Mouse (Mus musculus): ENCODE data around the gene Bckdha.
A peak's percentile ranks its signal among the peaks of the same experiment; 100 is the strongest.

Bckdha gene

DNA sequence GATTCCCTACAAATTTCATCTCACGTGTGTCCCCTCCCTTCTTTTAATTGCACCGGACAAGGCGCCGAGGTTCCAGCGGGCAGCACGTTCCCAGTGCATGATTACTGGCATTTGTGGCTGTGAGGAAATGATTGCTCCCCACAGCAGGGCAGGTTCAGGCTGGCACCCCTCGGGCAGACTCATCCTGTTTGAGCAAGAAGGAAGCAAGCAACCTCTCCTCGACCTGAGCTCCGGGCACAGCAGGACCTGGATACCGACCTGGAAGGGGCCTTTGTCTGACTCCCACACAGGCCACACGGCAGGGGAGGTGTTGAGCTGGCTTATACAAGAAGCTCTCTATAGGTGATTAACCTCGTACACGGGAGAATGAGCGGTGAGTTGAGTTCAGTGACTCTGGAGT, 13.7 kb downstream of the Bckdha start:
- no peak for ATAC-seq (ENCODE audit: low TSS enrichment)

DNA sequence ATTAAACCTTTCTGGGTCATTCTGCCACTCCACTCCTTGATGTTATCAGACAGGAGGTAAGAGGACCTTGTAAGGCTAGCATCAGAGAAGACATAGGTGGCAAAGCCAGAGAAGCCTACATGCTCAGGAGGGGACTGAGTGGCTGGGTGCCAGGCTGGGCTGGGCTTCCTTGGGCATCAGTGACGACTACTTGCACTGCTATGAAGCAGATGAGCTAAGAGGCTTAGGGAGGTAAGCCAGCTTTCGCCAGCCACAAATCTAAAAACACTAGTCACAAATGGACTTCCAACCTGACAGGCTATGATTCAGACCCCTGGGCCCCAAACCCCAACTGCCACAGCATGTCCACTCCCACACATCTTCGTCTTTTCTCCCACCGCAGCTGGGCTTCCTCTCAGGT, 14.2 kb downstream of the Bckdha start:
- no peak for ATAC-seq (ENCODE audit: low TSS enrichment)

DNA sequence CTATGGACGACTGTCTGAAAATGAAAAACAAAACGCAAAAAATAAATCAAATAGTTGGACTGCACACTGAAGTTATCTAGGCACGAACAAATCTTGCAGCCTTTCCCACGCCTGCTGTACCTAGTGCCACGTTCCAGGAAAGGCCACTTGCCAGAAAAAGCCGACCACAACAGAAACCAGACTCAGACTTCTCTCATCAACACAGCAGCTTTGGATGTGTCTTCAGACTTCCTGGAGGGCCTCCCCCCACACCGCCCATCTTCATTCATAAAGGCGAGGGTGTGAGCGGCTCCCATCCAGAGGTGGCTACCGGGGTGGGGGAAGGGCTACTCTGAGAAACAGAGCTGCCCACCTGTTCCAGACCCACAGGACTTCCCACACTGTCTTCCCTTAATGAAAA, 14.6 kb downstream of the Bckdha start:
- ATAC-seq (ENCODE audit: low TSS enrichment), result no peak

DNA sequence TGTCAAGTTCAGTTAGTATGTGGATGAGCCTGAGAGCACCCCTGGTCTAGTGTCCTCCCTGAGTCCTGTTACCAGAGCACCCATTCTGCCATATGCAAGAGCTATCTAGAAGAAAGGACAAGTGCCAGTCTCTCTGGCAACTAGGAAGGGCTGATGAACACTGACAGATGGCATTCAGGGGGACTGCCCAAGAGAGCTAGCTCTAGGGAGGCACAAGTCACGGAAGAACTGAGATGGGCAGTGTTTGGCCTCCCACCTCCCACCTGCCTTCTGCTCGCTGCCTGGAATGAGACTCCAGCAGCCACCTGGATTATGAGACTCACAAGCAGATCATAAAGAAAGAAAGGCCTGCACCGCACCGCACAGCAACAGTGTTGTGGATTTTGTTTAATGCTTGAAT, 19.0 kb downstream of the Bckdha start:
- ATAC-seq (ENCODE audit: low TSS enrichment), result peak; percentile 69

DNA sequence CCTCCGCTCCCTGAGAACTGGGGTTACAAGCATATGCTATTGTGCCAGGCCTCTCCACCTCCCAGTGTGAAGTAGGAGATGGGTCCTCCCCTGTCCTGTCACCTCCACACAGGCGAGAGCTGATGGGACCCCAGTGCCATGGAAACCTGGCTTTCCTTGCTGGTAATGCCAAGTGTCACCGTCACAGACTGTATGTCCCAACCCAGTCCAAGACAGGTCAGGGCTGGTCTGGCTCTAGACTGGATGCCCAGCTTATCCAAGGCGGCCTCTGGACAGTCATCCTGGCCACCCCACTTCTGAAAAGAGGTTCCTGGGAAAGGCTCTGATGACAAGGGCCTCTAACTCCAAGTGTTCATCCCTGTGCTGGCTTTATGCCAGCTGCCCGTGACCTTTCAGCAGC, 21.7 kb downstream of the Bckdha start:
- ATAC-seq (ENCODE audit: low TSS enrichment), result no peak

DNA sequence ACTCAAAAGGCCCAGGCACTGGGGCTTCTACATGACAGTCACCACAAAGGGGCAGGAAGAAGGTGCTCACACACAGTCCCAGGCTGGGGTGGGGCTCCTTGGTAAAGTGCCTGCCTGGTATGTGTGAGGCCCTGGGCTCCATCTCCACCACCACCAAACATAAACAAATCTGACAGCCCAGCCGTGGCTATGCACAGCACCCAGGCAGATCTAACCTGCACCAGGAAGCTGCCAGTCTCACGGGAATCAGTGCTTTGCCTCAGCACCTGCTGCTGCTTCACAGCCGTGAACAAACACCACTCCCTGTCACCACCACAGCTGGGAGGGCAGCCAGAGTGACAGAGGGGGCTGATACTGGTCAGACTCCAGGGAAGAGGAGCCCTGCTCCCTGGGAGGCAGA, 22.4 kb downstream of the Bckdha start:
- ATAC-seq (ENCODE audit: low TSS enrichment), result no peak

DNA sequence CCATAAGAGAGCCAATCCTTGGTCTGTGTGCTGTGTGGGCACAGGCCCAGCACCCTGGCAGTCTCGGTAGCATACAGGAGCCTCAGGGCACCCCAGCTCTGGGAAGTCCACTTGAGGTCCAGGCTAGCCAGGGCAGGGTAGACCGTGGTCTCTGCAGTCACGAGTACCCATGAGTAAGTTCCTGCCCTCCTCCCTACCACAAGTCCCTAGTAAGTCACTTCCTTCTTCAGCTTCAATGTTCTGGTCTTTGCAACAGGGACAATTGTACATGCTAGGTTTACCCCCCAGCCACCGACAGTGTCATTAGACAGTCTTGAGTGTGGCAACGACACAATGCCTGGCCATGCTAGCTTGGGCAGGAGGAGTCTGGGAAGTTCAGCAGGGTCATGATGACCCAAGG, 26.1 kb downstream of the Bckdha start:
- no peak for ATAC-seq (ENCODE audit: low TSS enrichment)

DNA sequence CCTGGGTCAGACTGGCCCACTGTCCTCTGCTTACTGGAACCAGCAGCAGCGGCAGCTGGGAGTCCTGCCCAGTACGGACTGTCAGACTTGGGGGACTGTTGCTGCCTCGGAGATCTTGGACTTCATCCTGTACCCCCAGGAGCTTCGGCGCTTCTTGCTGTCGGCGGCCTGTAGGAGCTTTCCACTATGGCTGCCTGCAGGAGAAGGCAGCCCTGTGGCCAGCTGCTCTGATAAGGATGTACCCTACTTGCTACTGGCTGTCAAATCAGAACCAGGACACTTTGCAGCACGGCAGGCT, 30.5 kb downstream of the Bckdha start:
- ATAC-seq (ENCODE audit: low TSS enrichment), result no peak

DNA sequence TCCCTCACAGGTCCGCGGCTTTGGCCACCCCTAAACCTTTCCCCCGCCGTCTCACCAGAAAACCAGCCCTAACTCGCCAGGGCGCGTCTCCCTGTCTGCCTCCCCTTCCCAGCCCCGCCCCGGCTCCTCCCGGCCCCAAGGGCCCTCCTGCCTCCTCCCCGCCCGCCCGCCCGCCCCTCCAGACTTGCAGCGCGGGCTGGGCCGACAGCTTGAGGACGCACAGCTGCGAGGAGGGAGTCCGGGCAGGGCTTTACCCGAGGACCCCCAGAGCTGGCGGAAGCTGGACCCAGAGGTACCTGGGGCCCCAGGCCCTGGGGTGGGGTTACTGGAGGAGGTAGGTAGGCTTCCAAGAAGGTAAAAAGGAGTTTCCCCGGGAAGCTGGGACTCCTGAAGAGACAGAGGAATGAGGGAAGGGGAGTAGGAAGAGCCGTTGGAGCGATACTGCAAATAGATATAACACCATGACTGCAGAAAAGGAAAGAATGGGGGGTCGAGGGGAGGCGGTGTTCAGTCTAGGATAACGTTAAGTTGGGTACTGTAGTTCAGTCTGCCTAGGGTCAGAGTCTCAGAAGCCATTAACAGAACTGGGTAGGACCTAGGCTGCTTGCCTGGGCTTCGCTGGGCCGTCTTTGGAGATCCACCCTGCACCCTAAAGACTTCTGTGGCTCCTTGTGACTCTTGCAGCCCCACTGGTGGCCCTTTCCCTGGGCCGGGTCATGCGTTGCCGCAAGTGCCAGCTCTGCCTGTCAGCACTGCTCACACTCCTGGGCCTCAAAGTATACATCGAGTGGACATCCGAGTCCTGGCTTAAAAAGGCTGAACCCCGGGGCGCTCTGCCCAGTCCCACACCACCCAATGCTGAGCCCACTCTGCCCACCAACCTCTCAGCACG, 31.1 kb downstream of the Bckdha start:
- no peak for ATAC-seq (ENCODE audit: low TSS enrichment)

DNA sequence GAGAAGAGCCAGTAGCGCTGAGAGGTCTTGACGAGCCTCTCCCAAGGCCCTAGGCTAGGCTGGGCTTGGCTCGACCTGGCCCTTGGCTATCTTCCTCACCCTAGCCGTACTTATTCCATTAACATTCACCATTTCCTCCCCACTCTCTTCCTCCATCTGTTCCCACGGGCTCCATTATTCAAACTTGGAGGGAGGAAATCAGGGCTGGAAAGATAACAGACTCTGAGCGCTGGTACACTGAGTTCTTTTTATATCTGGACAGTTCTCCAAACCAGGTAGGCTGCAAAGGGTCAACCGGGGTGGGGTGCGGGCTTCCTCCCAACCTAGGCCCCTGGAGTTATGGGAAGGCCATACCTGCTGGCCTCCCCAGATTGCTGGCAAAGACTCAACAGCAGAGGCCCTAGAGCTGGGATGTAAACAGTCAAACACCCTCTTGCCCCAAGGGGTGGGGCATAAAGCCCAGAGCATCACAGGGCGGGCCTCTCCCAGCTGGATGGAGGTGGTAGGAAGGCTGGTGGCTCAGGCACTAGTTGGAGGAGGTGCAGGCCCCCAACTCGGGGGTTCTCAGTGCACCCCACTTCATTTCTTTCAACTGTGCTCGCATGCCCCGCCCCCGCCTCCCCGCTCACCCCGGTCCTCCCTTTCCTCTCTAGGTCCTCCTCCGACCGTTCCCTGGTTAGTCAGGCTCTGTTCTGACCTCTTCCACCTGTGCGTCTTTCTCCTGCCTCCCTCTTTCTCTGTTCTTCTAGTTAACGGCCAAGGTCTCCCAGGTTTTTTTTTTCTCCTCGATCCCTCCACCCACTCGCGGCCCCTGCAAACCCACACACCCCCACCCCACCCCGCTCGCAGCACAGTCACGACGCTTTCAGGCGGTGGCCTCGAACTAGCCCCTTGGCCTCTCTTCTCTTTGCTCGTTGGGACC, 32.0 kb downstream of the Bckdha start, which contains the start of gene B3gnt8:
B3gnt8 (plus strand) TSS at position 146 of the 922 bp plus-strand sequence.
- no peak for ATAC-seq (ENCODE audit: low TSS enrichment)

DNA sequence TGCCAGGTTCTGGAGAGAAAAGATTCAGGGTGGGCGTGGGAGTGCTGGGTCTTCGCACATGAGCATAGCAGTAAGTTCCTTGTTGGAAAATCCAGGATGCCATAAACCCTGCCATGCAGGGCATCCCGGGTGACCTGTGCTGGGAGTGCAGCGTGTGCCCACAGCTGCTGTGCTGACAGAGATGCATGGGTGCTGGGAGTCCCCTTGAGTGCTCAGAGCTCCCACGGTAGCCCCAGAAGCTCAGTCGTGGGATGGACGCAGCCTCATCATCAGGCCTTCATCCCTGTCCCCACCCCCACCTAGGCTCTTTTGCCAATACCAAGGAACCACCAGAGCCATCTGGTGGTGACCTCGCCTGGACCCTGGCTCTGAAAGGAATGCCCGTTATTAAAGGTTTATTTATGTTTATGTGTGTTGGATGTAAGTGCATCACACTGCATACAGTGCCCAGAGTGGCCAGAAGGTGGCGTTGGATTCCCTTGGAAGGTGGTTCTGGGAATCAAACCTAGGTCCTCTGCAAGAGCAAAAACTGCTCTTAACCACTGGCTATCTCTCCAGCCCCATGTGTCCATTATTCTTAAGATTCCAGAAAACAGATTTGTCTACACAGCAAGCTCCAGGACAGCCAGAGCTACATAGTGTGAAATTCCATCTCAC, 33.1 kb downstream of the Bckdha start:
- ATAC-seq (ENCODE audit: low TSS enrichment), result no peak

DNA sequence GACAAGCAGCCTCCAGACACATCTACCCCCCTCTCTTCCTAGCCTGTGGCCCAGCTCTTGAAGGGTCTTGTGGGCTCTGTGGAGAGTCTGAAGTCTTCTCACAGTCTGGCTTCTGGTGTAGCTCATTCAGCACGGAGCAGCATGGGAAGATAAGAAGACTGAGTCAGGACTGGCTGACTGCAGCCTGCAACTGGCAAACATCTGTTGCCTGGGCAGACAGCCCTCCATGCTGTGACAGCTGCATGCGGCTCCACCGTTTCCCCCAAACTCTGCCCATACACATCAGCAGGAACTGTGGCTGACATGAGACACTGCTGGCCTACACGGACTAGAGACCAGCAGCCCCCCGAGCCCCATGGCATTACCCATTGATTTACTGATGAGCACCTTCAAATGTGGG, 33.9 kb downstream of the Bckdha start:
- no peak for ATAC-seq (ENCODE audit: low TSS enrichment)

DNA sequence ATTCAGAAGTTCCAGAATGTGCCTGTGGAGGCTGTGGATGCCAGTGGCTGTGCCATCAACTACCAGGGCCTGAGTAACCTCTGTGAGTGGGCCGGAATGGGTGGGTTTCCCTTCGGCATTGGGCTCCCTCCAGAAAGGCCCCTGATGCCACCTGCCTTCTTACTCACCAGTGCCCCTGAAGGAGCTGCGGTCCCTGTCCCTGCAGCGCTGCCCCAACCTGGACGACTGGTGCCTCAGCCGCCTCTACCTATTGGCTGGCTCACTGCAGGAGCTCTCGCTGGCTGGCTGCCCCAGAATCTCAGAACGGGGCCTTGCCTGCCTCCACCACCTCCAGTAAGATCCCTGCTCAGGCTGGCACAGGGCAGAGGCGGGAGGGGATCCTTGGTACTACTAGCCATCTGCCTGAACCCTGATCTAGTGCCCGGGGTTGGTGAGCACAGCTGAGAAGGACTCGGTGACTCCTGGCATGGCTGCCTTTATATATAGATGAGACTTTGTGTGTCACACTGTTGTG, 34.9 kb downstream of the Bckdha start:
- peak; percentile 16 for ATAC-seq (ENCODE audit: low TSS enrichment)

DNA sequence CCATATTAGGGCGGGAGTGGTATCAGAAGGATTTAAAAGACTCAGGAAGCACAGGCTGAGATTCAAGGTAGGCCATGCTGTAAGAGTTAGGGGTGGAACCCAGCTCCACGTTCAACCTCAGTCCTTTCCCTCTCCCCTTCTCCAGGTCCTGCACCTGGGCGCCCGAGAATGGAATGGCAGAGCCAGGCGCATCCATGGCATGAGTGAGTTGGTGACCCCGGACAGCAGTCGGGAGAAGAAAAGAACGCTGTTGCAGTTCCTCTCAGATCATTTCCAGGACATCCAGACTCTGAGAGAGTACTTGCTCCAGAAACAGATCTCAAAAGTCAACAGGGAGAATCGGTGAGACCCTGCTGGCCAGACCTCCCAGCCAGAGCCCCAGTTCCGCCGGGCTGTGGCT, 38.0 kb downstream of the Bckdha start:
- ATAC-seq (ENCODE audit: low TSS enrichment), result no peak

DNA sequence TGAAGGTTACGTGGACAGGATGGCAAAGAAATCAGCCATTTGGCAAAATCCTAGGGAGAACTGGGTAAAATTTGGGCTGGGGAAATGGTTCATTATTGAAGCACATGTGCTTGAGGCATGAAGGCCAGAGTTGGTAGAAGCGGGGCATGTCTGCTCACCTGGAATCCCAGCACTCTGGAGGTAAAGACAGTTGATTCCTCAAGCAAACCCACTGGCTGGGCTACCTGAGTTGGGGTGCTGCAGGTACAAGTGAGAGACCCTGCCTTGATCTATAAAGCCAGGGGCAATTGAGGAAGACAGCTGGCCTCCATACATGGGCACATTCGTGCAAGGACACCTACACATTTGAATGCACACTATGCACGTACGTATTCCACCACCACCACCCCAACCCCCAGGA, 38.7 kb downstream of the Bckdha start:
- ATAC-seq (ENCODE audit: low TSS enrichment), result no peak

DNA sequence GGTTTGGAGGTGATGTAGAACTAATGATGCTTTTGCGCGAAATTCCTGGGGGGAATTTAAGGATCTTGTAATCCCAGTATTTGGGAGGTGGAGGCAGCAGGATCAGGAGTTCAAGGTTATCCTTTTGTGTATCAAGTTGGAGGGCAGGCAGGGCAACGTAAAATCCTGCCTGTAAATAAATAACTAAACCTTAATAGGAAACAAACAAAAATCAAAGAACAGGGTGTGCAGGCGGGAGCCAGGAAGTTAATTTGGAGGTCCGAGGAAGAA, 39.1 kb downstream of the Bckdha start:
- ATAC-seq (ENCODE audit: low TSS enrichment), result no peak

DNA sequence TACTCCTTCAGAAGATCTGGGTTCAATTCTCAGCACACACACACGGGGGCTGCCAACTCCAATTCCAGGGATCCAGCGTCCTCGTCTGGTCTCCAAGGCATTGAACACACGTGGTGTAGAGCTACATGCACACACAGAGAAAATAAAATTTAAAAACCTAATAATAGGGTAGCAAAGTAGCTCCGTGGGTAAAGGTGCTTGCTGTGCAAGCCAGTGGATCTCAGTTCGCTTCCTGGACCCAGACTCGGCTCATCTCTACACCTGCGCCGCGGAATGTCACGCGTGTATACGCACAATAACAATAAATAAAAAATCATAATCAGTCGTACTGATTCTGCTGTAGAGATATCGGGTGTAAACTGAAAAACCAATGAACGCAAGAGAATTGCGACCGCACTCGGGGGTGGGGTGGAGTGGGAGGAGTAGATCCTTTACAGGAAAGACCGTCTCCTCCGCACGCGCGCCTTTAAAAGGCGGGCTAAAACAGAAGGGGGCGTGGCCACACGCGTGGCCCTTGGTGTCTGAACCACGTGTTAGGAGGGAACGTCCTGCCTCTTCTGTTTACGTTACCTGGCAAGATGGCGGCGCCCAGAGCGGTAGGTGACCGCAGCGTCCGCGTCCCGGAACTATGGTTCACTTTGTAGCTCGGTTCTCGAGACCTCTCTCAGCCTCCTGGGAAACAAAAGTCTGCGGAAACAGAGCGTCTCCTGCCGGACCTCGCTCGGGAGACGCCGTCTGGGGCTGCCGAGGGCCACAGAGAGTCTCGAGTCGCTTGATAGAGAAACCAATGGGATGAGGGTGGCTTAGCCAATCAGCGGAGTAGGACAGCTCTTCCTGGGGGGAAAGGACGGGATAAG, 39.7 kb downstream of the Bckdha start, which contains the start of gene Dmac2:
Dmac2 (plus strand) TSS at position 550 of the 857 bp plus-strand sequence.
- peak; percentile 97 for ATAC-seq (ENCODE audit: low TSS enrichment)

DNA sequence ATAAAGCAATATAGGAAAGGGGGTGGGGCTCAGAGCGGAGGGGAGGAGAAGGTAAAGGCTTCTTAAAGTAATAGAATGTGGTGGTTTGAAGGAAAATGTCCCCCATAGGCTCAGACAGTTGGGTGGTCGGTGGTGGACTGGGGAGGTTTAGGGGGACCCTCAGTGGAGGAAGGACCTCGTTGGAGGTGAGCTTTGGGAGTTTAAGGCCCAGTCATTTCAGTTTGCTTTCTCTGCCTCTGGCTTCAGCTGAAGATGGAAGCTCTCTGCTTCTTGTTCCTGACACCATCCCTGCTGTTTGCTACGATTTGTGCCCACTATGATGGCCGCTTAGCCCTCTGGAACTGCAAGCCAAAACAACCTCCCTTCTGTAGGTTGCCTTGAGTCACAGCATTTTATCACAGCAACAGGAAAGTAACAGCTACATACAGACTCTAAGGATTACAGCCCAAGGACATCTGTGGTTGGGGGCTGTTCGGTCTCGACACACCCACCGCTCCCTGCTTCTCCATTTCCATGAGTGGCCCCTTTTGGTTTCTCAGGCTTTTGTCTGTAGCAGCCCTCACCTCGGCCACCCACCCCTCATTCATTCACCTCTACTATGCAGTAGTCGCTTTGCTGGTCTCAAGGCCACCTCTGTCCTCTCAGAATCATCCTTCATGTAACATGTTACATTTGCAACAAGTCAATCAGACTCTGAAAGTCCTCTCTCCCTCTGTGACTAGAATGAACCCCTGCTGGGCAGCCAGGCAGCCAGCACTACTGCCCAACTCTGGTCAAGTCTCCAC, 41.2 kb downstream of the Bckdha start:
- no peak for ATAC-seq (ENCODE audit: low TSS enrichment)

DNA sequence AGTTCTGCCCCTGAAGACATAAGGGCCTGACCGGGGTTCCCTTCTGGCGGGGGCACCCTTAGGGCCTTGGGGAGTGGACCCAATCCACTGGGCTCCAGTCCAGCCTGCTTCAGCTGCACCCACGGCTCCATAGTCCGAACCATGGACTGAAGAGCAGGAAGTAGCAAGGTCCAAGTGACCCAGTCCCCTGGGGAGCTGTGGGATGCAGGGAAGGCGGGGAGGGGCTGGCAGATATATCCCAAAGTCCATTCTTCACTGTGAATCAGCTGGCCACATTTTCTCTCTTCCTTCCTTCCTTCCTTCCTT, 43.1 kb downstream of the Bckdha start, which contains the start of gene Erich4:
Erich4 (minus strand) TSS at position 187 of the 306 bp plus-strand sequence.
- no peak for ATAC-seq (ENCODE audit: low TSS enrichment)

DNA sequence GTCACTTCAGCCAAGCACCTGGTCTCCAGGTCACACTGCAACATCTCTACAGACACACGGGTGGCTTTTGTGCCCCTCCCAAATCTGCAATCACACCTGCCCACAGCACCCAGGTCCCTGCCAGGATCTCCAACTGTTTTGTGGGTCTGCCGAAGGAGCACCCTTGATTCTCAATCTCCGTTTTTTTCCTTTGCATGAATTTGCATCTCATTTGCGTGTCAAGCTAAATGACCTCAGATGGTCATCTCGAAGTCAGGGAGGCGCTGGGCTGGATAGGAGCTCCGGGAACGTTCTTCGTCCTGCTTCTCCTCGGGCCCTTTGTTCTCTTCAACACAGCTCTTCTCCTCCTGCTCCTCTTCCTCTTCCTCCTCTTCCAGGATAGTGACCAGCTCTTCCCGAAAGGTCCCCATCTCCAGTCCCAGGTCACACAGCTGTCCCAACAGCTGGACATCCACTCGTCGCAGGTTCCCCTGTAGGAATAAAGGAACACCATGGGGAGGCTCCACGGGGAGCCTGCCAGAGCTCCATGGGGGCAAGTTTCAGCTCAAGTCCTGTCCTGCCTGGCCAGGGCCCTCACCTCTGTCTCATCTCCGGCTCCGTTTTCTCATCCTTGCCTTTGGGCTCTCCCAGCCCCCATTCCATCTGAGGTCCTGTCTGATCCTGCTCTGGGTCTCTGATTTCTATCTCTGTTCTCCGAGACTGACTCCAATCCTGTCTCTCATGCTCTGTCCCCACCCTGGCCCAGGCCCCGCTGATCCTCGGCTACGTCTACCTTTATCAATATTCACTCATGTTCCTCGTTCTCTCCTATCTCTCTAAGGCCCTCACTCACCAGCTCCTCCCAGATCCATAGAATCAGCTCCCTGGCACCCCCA, 43.7 kb downstream of the Bckdha start:
- ATAC-seq (ENCODE audit: low TSS enrichment), result no peak
